Mouse (Mus musculus) ES-Bruce4 (cell line): ENCODE measurements around the gene Olfr586.

Source experiments
- CTCF ChIP-seq: IDR thresholded peaks from one replicate; pipeline ENCODE4 v1.8.1; 2011; ENCODE audit warnings: low read depth, low read length
- EP300 ChIP-seq: IDR thresholded peaks from 2 replicates; pipeline ENCODE4 v1.6.1; 2011; ENCODE audit warnings: low read depth, low read length; ENCODE audit not compliant: insufficient read depth
- POLR2A ChIP-seq: IDR thresholded peaks from one replicate; pipeline ENCODE4 v1.8.1; 2011; ENCODE audit warnings: low read length; ENCODE audit not compliant: insufficient read depth

DNA sequence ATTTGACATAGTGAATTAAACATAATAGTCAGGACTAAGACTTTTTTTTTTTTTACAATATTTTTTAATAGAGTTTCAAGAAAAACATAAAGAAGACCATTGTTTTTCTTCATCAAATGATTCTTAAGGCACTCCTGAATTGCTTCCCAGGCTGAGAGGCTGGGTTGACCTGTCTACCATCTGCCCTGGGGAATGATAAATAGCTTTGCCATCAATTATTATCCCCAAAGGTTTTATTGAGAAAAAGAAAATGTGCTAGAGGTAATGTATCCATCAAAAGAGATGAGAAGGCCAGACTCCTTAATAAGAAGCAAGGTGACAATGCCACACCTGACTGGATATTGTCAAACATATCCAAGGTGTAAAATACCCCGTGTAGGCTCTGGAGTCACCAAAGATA, 15.1 kb upstream of the Olfr586 start, which contains the start of gene Olfr588-ps1:
- TF ChIP-seq EP300: no peak
- no peak for TF ChIP-seq CTCF
- no peak for TF ChIP-seq POLR2A
